Mouse (Mus musculus) cerebellum, adult 2 months (tissue): ENCODE data around the gene Pds5a.

Experiments used
- CTCF ChIP-seq: fragments of 200-500 bp; IDR thresholded peaks from 2 replicates; pipeline ENCODE4 v1.5.1; 2011; ENCODE audit warnings: low read depth, mild to moderate bottlenecking, control low read depth, low read length, moderate library complexity, borderline replicate concordance; ENCODE audit not compliant: insufficient read depth
- POLR2A ChIP-seq: fragments of 200-500 bp; IDR thresholded peaks from 2 replicates; pipeline ENCODE4 v1.6.1; 2011; ENCODE audit warnings: low read length, control low read depth, borderline replicate concordance; ENCODE audit not compliant: insufficient read depth

GRCm38 (mm10) chr5:65706171-65706570, 8.1 kb upstream of the Pds5a start:
- TF ChIP-seq CTCF, result no peak
- no peak for TF ChIP-seq POLR2A
